Mouse (Mus musculus) embryonic facial prominence, embryonic 10.5 days (tissue): Measurements from ENCODE around the gene Icam1. TPM values are rescaled to one million over a fixed set of nuclear protein-coding genes. Genes with fewer than 3 reads are reported as not detected.
A peak's percentile ranks its signal among the peaks of the same experiment; 100 is the strongest.

Experiments
- DNase-seq: peaks from one replicate; pipeline ENCODE4 v3.0.0-alpha.2; 2017; ENCODE audit warnings: low spot score
- H3K27ac ChIP-seq: fragments of 300-500 bp; sonication (generic); replicated peaks from 2 replicates; pipeline ENCODE4 v1.5.1; 2016; ENCODE audit warnings: mild to moderate bottlenecking
- H3K27me3 ChIP-seq: fragments of 300-500 bp; sonication (generic); replicated peaks from 2 replicates; pipeline ENCODE4 v1.6.1; 2016; ENCODE audit warnings: low read depth, mild to moderate bottlenecking; ENCODE audit not compliant: poor library complexity, severe bottlenecking
- H3K36me3 ChIP-seq: fragments of 300-500 bp; sonication (generic); replicated peaks from 2 replicates; pipeline ENCODE4 v1.6.1; 2016; ENCODE audit warnings: mild to moderate bottlenecking, moderate library complexity
- H3K4me1 ChIP-seq: fragments of 300-500 bp; sonication (generic); 2 replicates; pipeline ENCODE4 v1.6.1; 2016
- H3K4me3 ChIP-seq: fragments of 300-500 bp; sonication (generic); 2 replicates; pipeline ENCODE4 v1.5.1; 2016; ENCODE audit warnings: mild to moderate bottlenecking, moderate library complexity
- H3K9me3 ChIP-seq: fragments of 300-500 bp; sonication (generic); 2 replicates; pipeline ENCODE4 v1.6.1; 2016; ENCODE audit warnings: mild to moderate bottlenecking
- WGBS: fragments of 180-500 bp; shearing (Covaris S2); methylation state at CpG from one replicate; pipeline ENCODE4 v1.1.7; 2016; 5-methylcytosine and 5-hydroxymethylcytosine counted together
- polyA plus RNA-seq: library from polyadenylated mRNA; unstranded; fragments of >200 nt; fragmentation: Nextera tagmentation; extraction: Ambion mirVana; gene quantifications from 2 replicates; pipeline ENCODE4 v1.2.1, GENCODE M21; 2016

Icam1 gene
- 5.9 and 6.0 TPM in 2 replicates for polyA plus RNA-seq

- Histone ChIP-seq H3K4me3 (peak within 1 kb of the TSS; percentile 49), H3K4me1 (peaks cover 30% of the 10 kb centered on the region), H3K27ac (peak within 1 kb of the TSS; percentile 51; the same call in 1 of the 2 replicates), H3K36me3 (no peaks in the 10 kb centered on the region), H3K27me3 (peaks cover 71% of the 10 kb centered on the region), H3K9me3 (no peaks in the 10 kb centered on the region)
- 1% methylated on average over 30 of the region's 30 CpGs for WGBS
- peak; percentile 57 for DNase-seq
Observed at GRCm38 (mm10) chr9:21015571-21016130, at the start of gene Icam1. TSS of gene Icam1 (plus strand) at chr9:21015985.

- peaks cover 76% of the 10 kb centered on the region for H3K36me3 ChIP-seq
Observed at GRCm38 (mm10) chr9:20966008-20966407, 49.8 kb upstream of the Icam1 start.

GRCm38 (mm10) chr9:20966747-20967146, 49.0 kb upstream of the Icam1 start:
- Histone ChIP-seq H3K27me3 (no peaks in the 10 kb centered on the region), H3K27ac (no peak overlapping the region), H3K4me3 (no peak overlapping the region), H3K9me3 (no peaks in the 10 kb centered on the region), H3K4me1 (peaks cover 9% of the 10 kb centered on the region), H3K36me3 (peaks cover 79% of the 10 kb centered on the region)
- WGBS: 80% methylated on average over 5 of the region's 5 CpGs
- no peak for DNase-seq

More at GRCm38 (mm10) chr9:20966008-20966407, 49.8 kb upstream of the Icam1 start:
- Histone ChIP-seq H3K27ac (no peak overlapping the region), H3K4me3 (no peak overlapping the region; the same call in 1 of the 2 replicates), H3K9me3 (no peaks in the 10 kb centered on the region), H3K27me3 (no peaks in the 10 kb centered on the region), H3K4me1 (peaks cover 2% of the 10 kb centered on the region)
- DNase-seq: no peak
- WGBS: 86% methylated on average over 3 of the region's 3 CpGs

- DNase-seq: peak; percentile 52
- Histone ChIP-seq H3K27me3 (no peaks in the 10 kb centered on the region), H3K4me1 (peaks cover 58% of the 10 kb centered on the region), H3K36me3 (peaks cover 42% of the 10 kb centered on the region), H3K27ac (peak overlapping the region; percentile 88), H3K4me3 (peak overlapping the region; percentile 53), H3K9me3 (no peaks in the 10 kb centered on the region)
- WGBS: 45% methylated on average over 7 of the region's 7 CpGs
Observed at GRCm38 (mm10) chr9:20971751-20972140, 44.0 kb upstream of the Icam1 start.

- peak; percentile 79 for DNase-seq
- H3K27ac ChIP-seq: peak overlapping the region; percentile 88
- peaks cover 64% of the 10 kb centered on the region for H3K4me1 ChIP-seq
- WGBS: 23% methylated on average over 28 of the region's 28 CpGs
- peaks cover 36% of the 10 kb centered on the region for H3K36me3 ChIP-seq
- peak overlapping the region; percentile 53 for H3K4me3 ChIP-seq
- no peaks in the 10 kb centered on the region for H3K9me3 ChIP-seq
- no peaks in the 10 kb centered on the region for H3K27me3 ChIP-seq
Observed at GRCm38 (mm10) chr9:20972141-20972992, 43.4 kb upstream of the Icam1 start.

- H3K9me3 ChIP-seq: no peaks in the 10 kb centered on the region
- peaks cover 67% of the 10 kb centered on the region for H3K4me1 ChIP-seq
- no peak for DNase-seq
- 77% methylated on average over 4 of the region's 4 CpGs for WGBS
- H3K27ac ChIP-seq: peak overlapping the region; percentile 88
- H3K27me3 ChIP-seq: no peaks in the 10 kb centered on the region
- peak overlapping the region; percentile 53 for H3K4me3 ChIP-seq
- H3K36me3 ChIP-seq: peaks cover 28% of the 10 kb centered on the region
Observed at GRCm38 (mm10) chr9:20973001-20973681, 42.6 kb upstream of the Icam1 start.

GRCm38 (mm10) chr9:20973682-20974075, 42.1 kb upstream of the Icam1 start:
- Histone ChIP-seq H3K27me3 (no peaks in the 10 kb centered on the region), H3K4me3 (peak overlapping the region; percentile 53), H3K4me1 (peaks cover 72% of the 10 kb centered on the region), H3K36me3 (peaks cover 22% of the 10 kb centered on the region), H3K27ac (peak overlapping the region; percentile 88), H3K9me3 (no peaks in the 10 kb centered on the region)
- WGBS: 38% methylated on average over 6 of the region's 6 CpGs
- DNase-seq: no peak

- Histone ChIP-seq H3K36me3 (peaks cover 7% of the 10 kb centered on the region; the same call in 1 of the 2 replicates), H3K4me3 (peak overlapping the region; percentile 93), H3K27ac (peak overlapping the region; percentile 98), H3K27me3 (no peaks in the 10 kb centered on the region), H3K9me3 (no peaks in the 10 kb centered on the region), H3K4me1 (peaks cover 80% of the 10 kb centered on the region)
- WGBS: 1% methylated on average over 45 of the region's 45 CpGs
- DNase-seq: peak; percentile 79
Observed at GRCm38 (mm10) chr9:20975431-20976215, 40.2 kb upstream of the Icam1 start.

GRCm38 (mm10) chr9:20976216-20976960, 39.4 kb upstream of the Icam1 start, which contains the start of gene S1pr2:
TSS of gene S1pr2 (minus strand) at chr9:20976781.
- Histone ChIP-seq H3K4me3 (peak within 1 kb of the TSS; percentile 93), H3K4me1 (peaks cover 75% of the 10 kb centered on the region), H3K27me3 (no peaks in the 10 kb centered on the region), H3K9me3 (no peaks in the 10 kb centered on the region), H3K27ac (peak within 1 kb of the TSS; percentile 98), H3K36me3 (no peaks in the 10 kb centered on the region)
- peak; percentile 96 for DNase-seq
- WGBS: under 1% methylated on average over 47 of the region's 47 CpGs

- peak overlapping the region; percentile 93 for H3K4me3 ChIP-seq
- H3K9me3 ChIP-seq: no peaks in the 10 kb centered on the region
- H3K27ac ChIP-seq: peak overlapping the region; percentile 98
- no peaks in the 10 kb centered on the region for H3K36me3 ChIP-seq
- H3K27me3 ChIP-seq: no peaks in the 10 kb centered on the region
- WGBS: 2% methylated on average over 4 of the region's 4 CpGs
- peak; percentile 56 for DNase-seq
- H3K4me1 ChIP-seq: peaks cover 68% of the 10 kb centered on the region
Observed at GRCm38 (mm10) chr9:20976961-20977689, 38.7 kb upstream of the Icam1 start.
